Mouse (Mus musculus): ENCODE results near the gene Stxbp4.

DNA sequence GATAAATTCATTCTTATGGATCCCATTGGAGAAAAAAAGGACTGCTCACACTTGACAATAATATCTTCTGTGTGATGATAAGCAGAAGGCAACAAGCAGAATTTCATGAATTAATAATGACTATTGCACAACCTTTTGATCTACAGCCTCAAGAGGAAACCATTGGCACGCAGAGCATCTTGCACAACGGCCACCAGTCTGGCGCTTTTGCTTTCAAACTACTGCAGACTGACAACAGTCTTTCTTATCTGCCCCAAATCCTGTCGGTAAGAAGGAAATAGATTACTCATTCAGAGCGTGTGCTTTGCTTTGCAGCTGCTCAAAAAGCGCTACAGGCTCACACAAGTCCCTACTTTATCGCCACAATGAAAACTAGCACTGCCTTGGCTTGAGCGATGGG, 51.7 kb downstream of the Stxbp4 start:
- no peak for TF ChIP-seq GATA1 (IDR thresholded peaks at IDR 0.05; ENCODE audit: borderline replicate concordance, low read length)
- TF ChIP-seq FLI1 (IDR thresholded peaks at IDR 0.05; ENCODE audit: low read length) = no peak
